Mouse (Mus musculus): ENCODE results near the gene Ppp3ca. TPM values are rescaled to one million over a fixed set of nuclear protein-coding genes. Genes with fewer than 3 reads are reported as not detected.

Gene Ppp3ca
- polyA plus RNA-seq, 1 experiment = 9.7 TPM

GRCm38 (mm10) chr3:136892140-136892539 is 222.2 kb downstream of the Ppp3ca start:
- TF ChIP-seq CEBPB (IDR thresholded peaks at IDR 0.05; ENCODE audit: low read depth) (no peak), USF1 (IDR thresholded peaks at IDR 0.05; ENCODE audit: low read depth) (no peak), CTCF (IDR thresholded peaks at IDR 0.05; ENCODE audit: control insufficient read depth, insufficient read depth, insufficient read length) (no peak), MAX (IDR thresholded peaks at IDR 0.05) (no peak), MYOD1 (IDR thresholded peaks at IDR 0.05; ENCODE audit: control insufficient read depth, insufficient read length, low read depth) (no peak), MYOG (IDR thresholded peaks at IDR 0.05; ENCODE audit: control insufficient read depth, extremely low read depth, insufficient read length) (no peak), FOSL1 (IDR thresholded peaks at IDR 0.05; ENCODE audit: insufficient read depth, low read length, poor library complexity, severe bottlenecking) (no peak)
- Histone ChIP-seq H3K4me3 (ENCODE audit: insufficient read depth, poor library complexity, severe bottlenecking) (no peak overlapping the region), H3K36me3 (ENCODE audit: control insufficient read depth, insufficient read depth) (peaks cover 6% of the 10 kb centered on the region), H3K27me3 (ENCODE audit: control insufficient read depth, insufficient read depth, insufficient read length) (no peaks in the 10 kb centered on the region), H3ac (ENCODE audit: control insufficient read depth, insufficient read length, low read depth) (no peak overlapping the region), H3K79me2 (ENCODE audit: control insufficient read depth, insufficient read depth) (no peaks in the 10 kb centered on the region), H3K79me3 (ENCODE audit: low read depth) (no peaks in the 10 kb centered on the region)

GRCm38 (mm10) chr3:136893596-136894402 is 223.9 kb downstream of the Ppp3ca start:
- Histone ChIP-seq H3ac (ENCODE audit: control insufficient read depth, insufficient read length, low read depth) (no peak overlapping the region), H3K36me3 (ENCODE audit: control insufficient read depth, insufficient read depth) (peaks cover 6% of the 10 kb centered on the region), H3K79me2 (ENCODE audit: control insufficient read depth, insufficient read depth) (no peaks in the 10 kb centered on the region), H3K79me3 (ENCODE audit: low read depth) (no peaks in the 10 kb centered on the region), H3K27me3 (ENCODE audit: control insufficient read depth, insufficient read depth, insufficient read length) (no peaks in the 10 kb centered on the region), H3K4me3 (ENCODE audit: insufficient read depth, poor library complexity, severe bottlenecking) (no peak overlapping the region)
- no peak for TF ChIP-seq MYOD1 (IDR thresholded peaks at IDR 0.05; ENCODE audit: control insufficient read depth, insufficient read length, low read depth)

- no peaks in the 10 kb centered on the region for H3K27me3 ChIP-seq (ENCODE audit: control insufficient read depth, insufficient read depth, insufficient read length)
- peaks cover 6% of the 10 kb centered on the region for H3K36me3 ChIP-seq (ENCODE audit: control insufficient read depth, insufficient read depth)
- H3ac ChIP-seq (ENCODE audit: control insufficient read depth, insufficient read length, low read depth) = no peak overlapping the region
- no peaks in the 10 kb centered on the region for H3K79me2 ChIP-seq (ENCODE audit: control insufficient read depth, insufficient read depth)
- H3K79me3 ChIP-seq (ENCODE audit: low read depth) = no peaks in the 10 kb centered on the region
- TF ChIP-seq FOSL1 (IDR thresholded peaks at IDR 0.05; ENCODE audit: insufficient read depth, low read length, poor library complexity, severe bottlenecking) (no peak), MYOG (IDR thresholded peaks at IDR 0.05; ENCODE audit: control insufficient read depth, extremely low read depth, insufficient read length) (no peak), MYOD1 (IDR thresholded peaks at IDR 0.05; ENCODE audit: control insufficient read depth, insufficient read length, low read depth) (no peak), CEBPB (IDR thresholded peaks at IDR 0.05; ENCODE audit: low read depth) (no peak), CTCF (IDR thresholded peaks at IDR 0.05; ENCODE audit: control insufficient read depth, insufficient read depth, insufficient read length) (no peak), MAX (IDR thresholded peaks at IDR 0.05) (no peak), USF1 (IDR thresholded peaks at IDR 0.05; ENCODE audit: low read depth) (no peak)
- no peak overlapping the region for H3K4me3 ChIP-seq (ENCODE audit: insufficient read depth, poor library complexity, severe bottlenecking)
Measured at GRCm38 (mm10) chr3:136895498-136895897, 225.6 kb downstream of the Ppp3ca start.

- H3K4me3 ChIP-seq (ENCODE audit: insufficient read depth, poor library complexity, severe bottlenecking) = no peak overlapping the region
- no peaks in the 10 kb centered on the region for H3K27me3 ChIP-seq (ENCODE audit: control insufficient read depth, insufficient read depth, insufficient read length)
- H3K79me3 ChIP-seq (ENCODE audit: low read depth) = no peaks in the 10 kb centered on the region
- peaks cover 6% of the 10 kb centered on the region for H3K36me3 ChIP-seq (ENCODE audit: control insufficient read depth, insufficient read depth)
- no peak overlapping the region for H3ac ChIP-seq (ENCODE audit: control insufficient read depth, insufficient read length, low read depth)
- no peaks in the 10 kb centered on the region for H3K79me2 ChIP-seq (ENCODE audit: control insufficient read depth, insufficient read depth)
- no peak for TF ChIP-seq CEBPB (IDR thresholded peaks at IDR 0.05; ENCODE audit: low read depth)
- TF ChIP-seq MYOD1 (IDR thresholded peaks at IDR 0.05; ENCODE audit: control insufficient read depth, insufficient read length, low read depth) = no peak
- no peak for TF ChIP-seq FOSL1 (IDR thresholded peaks at IDR 0.05; ENCODE audit: insufficient read depth, low read length, poor library complexity, severe bottlenecking)
- TF ChIP-seq CTCF (IDR thresholded peaks at IDR 0.05; ENCODE audit: control insufficient read depth, insufficient read depth, insufficient read length) = no peak
- no peak for TF ChIP-seq MYOG (IDR thresholded peaks at IDR 0.05; ENCODE audit: control insufficient read depth, extremely low read depth, insufficient read length)
Measured at GRCm38 (mm10) chr3:136896276-136896675, 226.4 kb downstream of the Ppp3ca start.

- no peaks in the 10 kb centered on the region for H3K79me2 ChIP-seq (ENCODE audit: control insufficient read depth, insufficient read depth)
Measured at GRCm38 (mm10) chr3:136899744-136900143, 229.8 kb downstream of the Ppp3ca start.

GRCm38 (mm10) chr3:136900986-136901385 is 231.1 kb downstream of the Ppp3ca start:
- H3K4me3 ChIP-seq (ENCODE audit: insufficient read depth, poor library complexity, severe bottlenecking) = no peak overlapping the region
- no peaks in the 10 kb centered on the region for H3K27me3 ChIP-seq (ENCODE audit: control insufficient read depth, insufficient read depth, insufficient read length)
- no peak for TF ChIP-seq CEBPB (IDR thresholded peaks at IDR 0.05; ENCODE audit: low read depth)
- no peak for TF ChIP-seq MAX (IDR thresholded peaks at IDR 0.05)
- no peak for TF ChIP-seq CTCF (IDR thresholded peaks at IDR 0.05; ENCODE audit: control insufficient read depth, insufficient read depth, insufficient read length)
- no peak for TF ChIP-seq USF1 (IDR thresholded peaks at IDR 0.05; ENCODE audit: low read depth)
- TF ChIP-seq MYOD1 (IDR thresholded peaks at IDR 0.05; ENCODE audit: control insufficient read depth, insufficient read length, low read depth) = no peak
- TF ChIP-seq FOSL1 (IDR thresholded peaks at IDR 0.05; ENCODE audit: insufficient read depth, low read length, poor library complexity, severe bottlenecking) = no peak

More at GRCm38 (mm10) chr3:136899744-136900143, 229.8 kb downstream of the Ppp3ca start:
- Histone ChIP-seq H3K27me3 (ENCODE audit: control insufficient read depth, insufficient read depth, insufficient read length) (no peaks in the 10 kb centered on the region), H3K79me3 (ENCODE audit: low read depth) (no peaks in the 10 kb centered on the region), H3ac (ENCODE audit: control insufficient read depth, insufficient read length, low read depth) (no peak overlapping the region), H3K4me3 (ENCODE audit: insufficient read depth, poor library complexity, severe bottlenecking) (no peak overlapping the region), H3K36me3 (ENCODE audit: control insufficient read depth, insufficient read depth) (peaks cover under 1% of the 10 kb centered on the region)
- TF ChIP-seq FOSL1 (IDR thresholded peaks at IDR 0.05; ENCODE audit: insufficient read depth, low read length, poor library complexity, severe bottlenecking) (no peak), USF1 (IDR thresholded peaks at IDR 0.05; ENCODE audit: low read depth) (no peak), MYOD1 (IDR thresholded peaks at IDR 0.05; ENCODE audit: control insufficient read depth, insufficient read length, low read depth) (no peak)

More at GRCm38 (mm10) chr3:136900986-136901385, 231.1 kb downstream of the Ppp3ca start:
- Histone ChIP-seq H3ac (ENCODE audit: control insufficient read depth, insufficient read length, low read depth) (no peak overlapping the region), H3K79me2 (ENCODE audit: control insufficient read depth, insufficient read depth) (no peaks in the 10 kb centered on the region), H3K36me3 (ENCODE audit: control insufficient read depth, insufficient read depth) (no peaks in the 10 kb centered on the region), H3K79me3 (ENCODE audit: low read depth) (no peaks in the 10 kb centered on the region)
